9 mouse cellular contexts compared by ENCODE assay signal in the genomic region with DNA sequence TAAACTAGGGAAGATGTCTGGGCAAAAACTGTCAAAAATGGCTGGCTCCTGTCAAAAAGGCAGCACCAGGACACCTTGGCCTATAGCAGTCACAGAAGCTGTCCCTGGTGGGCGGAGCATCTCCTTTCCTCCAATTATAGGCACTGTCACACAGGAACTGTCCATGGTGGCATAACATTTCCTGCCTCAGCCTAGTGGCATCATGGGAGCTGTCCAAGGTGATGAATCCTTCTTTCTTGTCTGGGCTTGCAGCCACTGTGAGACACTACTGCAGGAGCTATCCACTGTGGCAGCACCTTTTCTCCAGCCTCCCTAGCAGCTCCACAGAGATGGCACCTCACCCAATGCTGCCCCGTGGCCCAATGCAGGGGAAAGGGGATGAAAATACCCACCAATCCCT. TPM values are rescaled to one million over a fixed set of nuclear protein-coding genes. Genes with fewer than 3 reads are reported as not detected.
DNase-seq lines count a peak whose midpoint lies in the region; ATAC-seq lines count a peak whose summit lies in the region.
"Had no signal": no experiment of that assay in that cellular context is flagged by ENCODE, and none has a peak within 500 bp of the region (broad histone marks: within the 10 kb centered on the region; RNA-seq: fewer than 3 reads in every experiment).

No protein-coding gene starts in this region.

- 88% methylated on average over 2 of the region's 2 CpGs for WGBS in neural tube, embryonic 11.5 days

- DNase-seq in adrenal gland, postnatal 14 days = peak; percentile 27
- DNase-seq in adrenal gland, adult 18-20 months (ENCODE audit: low spot score in 2 of 2) = no peak
- DNase-seq in ZHBTc4 (ENCODE audit: low read depth, low spot score) = peak; percentile 93
- DNase-seq in kidney, postnatal 10 days = peak; percentile 36
- DNase-seq in neural tube, embryonic 11.5 days (ENCODE audit: low spot score) = peak; percentile 22
- no peak for DNase-seq in ovary, postnatal 10 days (ENCODE audit: low spot score)
- no peak for DNase-seq in layer of hippocampus, adult 8-10 months (ENCODE audit: low spot score in 2 of 2)
- no peak for DNase-seq in left cerebral cortex, adult 18-20 months (ENCODE audit: low spot score in 2 of 2)

- no peaks in the 10 kb centered on the region for H3K36me3 ChIP-seq in neural tube, embryonic 11.5 days (ENCODE audit: control insufficient read depth, insufficient read depth, low read length)
- H3K36me3 ChIP-seq: heart, embryonic 15.5 days had no signal

- no peaks in the 10 kb centered on the region; the same call in 1 of the 2 replicates for H3K9me3 ChIP-seq in neural tube, embryonic 11.5 days (ENCODE audit: control insufficient read depth, low read length)
- H3K9me3 ChIP-seq: heart, embryonic 15.5 days had no signal

- H3K4me2 ChIP-seq in neural tube, embryonic 11.5 days (ENCODE audit: low read depth) = no peak overlapping the region
- H3K4me2 ChIP-seq: heart, embryonic 15.5 days had no signal

- no peak for ATAC-seq in neural tube, embryonic 11.5 days (ENCODE audit: insufficient read depth, low FRiP score, low TSS enrichment)

- H3K4me3 ChIP-seq in neural tube, embryonic 11.5 days (ENCODE audit: low read depth, low read length) = no peak overlapping the region
- H3K4me3 ChIP-seq: heart, embryonic 15.5 days had no signal

- H3K4me1 ChIP-seq in neural tube, embryonic 11.5 days (ENCODE audit: control insufficient read depth, insufficient read depth, low read length) = no peaks in the 10 kb centered on the region
- H3K4me1 ChIP-seq: heart, embryonic 15.5 days had no signal

- no peak overlapping the region for H3K27ac ChIP-seq in neural tube, embryonic 11.5 days (ENCODE audit: low read depth, low read length)
- H3K27ac ChIP-seq: heart, embryonic 15.5 days had no signal

- H3K27me3 ChIP-seq in neural tube, embryonic 11.5 days (ENCODE audit: control insufficient read depth, insufficient read depth, low read length) = no peaks in the 10 kb centered on the region
- H3K27me3 ChIP-seq: heart, embryonic 15.5 days had no signal

- H3K9ac ChIP-seq in neural tube, embryonic 11.5 days (ENCODE audit: low read length) = no peak overlapping the region
- H3K9ac ChIP-seq: heart, embryonic 15.5 days had no signal

RNA-seq across cellular contexts. Expression of gene Nsun3, which starts 28.3 kb away (rescaled TPM):
- total RNA-seq in adrenal gland, postnatal 14 days (2021) = 13.9 and 19.0 TPM in 2 replicates
- total RNA-seq in adrenal gland, adult 18-20 months (2021) = 10 to 100 TPM; 10.4 to 11.2 TPM
- 9.3 and 11.8 TPM in 2 replicates for polyA plus RNA-seq in neural tube, embryonic 11.5 days (2014; fragmentation: Nextera tagmentation; extraction: Ambion mirVana)
- total RNA-seq in layer of hippocampus, adult 8-10 months (2022) = 10 to 100 TPM in 2 of 4 experiments, 1 to 10 TPM in 2; 7.3 to 14.1 (median 10.6) TPM
- 10 to 100 TPM; 10.1 to 14.1 TPM for total RNA-seq in left cerebral cortex, adult 18-20 months (2021)

RNA-seq across cellular contexts. Expression of gene Stx19, which starts 56.1 kb away (rescaled TPM):
- total RNA-seq in adrenal gland, postnatal 14 days (2021) = not detected in 2 replicates
- total RNA-seq in adrenal gland, adult 18-20 months (2021) = not detected
- polyA plus RNA-seq in neural tube, embryonic 11.5 days (2014; fragmentation: Nextera tagmentation; extraction: Ambion mirVana) = 0.19 and 0.32 TPM in 2 replicates
- total RNA-seq in layer of hippocampus, adult 8-10 months (2022) = not detected
- not detected for total RNA-seq in left cerebral cortex, adult 18-20 months (2021)

Comparison
In these comparisons a context has a peak if more than half of its experiments do, and no peak if none do; other contexts are left out.
1. DNase-seq: peak in adrenal gland, postnatal 14 days (single experiment), ZHBTc4 (single experiment), kidney, postnatal 10 days (single experiment) and neural tube, embryonic 11.5 days (single experiment); none in adrenal gland, adult 18-20 months (0 of 2), ovary, postnatal 10 days (single experiment), layer of hippocampus, adult 8-10 months (0 of 2) and left cerebral cortex, adult 18-20 months (0 of 2).